Mouse (Mus musculus) ES-Bruce4 (cell line): ENCODE data around the gene Itgb2. TPM values are rescaled to one million over a fixed set of nuclear protein-coding genes. Genes with fewer than 3 reads are reported as not detected.

Source experiments
- H3K27ac ChIP-seq: 2 replicates; pipeline ENCODE4 v1.5.1; 2012; ENCODE audit warnings: low read length, inconsistent platforms; ENCODE audit not compliant: insufficient read depth
- H3K27me3 ChIP-seq: 2 replicates; pipeline ENCODE4 v1.6.1; 2012; ENCODE audit warnings: mild to moderate bottlenecking, low read length, inconsistent platforms; ENCODE audit not compliant: control insufficient read depth, poor library complexity, insufficient read depth, severe bottlenecking
- H3K36me3 ChIP-seq: 2 replicates; pipeline ENCODE4 v1.6.1; 2012; ENCODE audit warnings: inconsistent platforms, mild to moderate bottlenecking, low read length, moderate library complexity; ENCODE audit not compliant: control insufficient read depth, poor library complexity, insufficient read depth, severe bottlenecking
- H3K4me1 ChIP-seq: one replicate; pipeline ENCODE4 v1.8.1; 2011; ENCODE audit warnings: low read length; ENCODE audit not compliant: control insufficient read depth, insufficient read depth
- H3K4me3 ChIP-seq: 2 replicates; pipeline ENCODE4 v1.5.1; 2011; ENCODE audit warnings: low read depth, mild to moderate bottlenecking, low read length
- H3K9ac ChIP-seq: 2 replicates; pipeline ENCODE4 v1.6.1; 2012; ENCODE audit warnings: low read depth, mild to moderate bottlenecking, inconsistent platforms; ENCODE audit not compliant: poor library complexity, severe bottlenecking
- H3K9me3 ChIP-seq: replicated peaks from 2 replicates; pipeline ENCODE4 v1.6.1; 2012; ENCODE audit warnings: mild to moderate bottlenecking, low read length, inconsistent platforms; ENCODE audit not compliant: control insufficient read depth, poor library complexity, insufficient read depth, severe bottlenecking
- CTCF ChIP-seq: IDR thresholded peaks from one replicate; pipeline ENCODE4 v1.8.1; 2011; ENCODE audit warnings: low read depth, low read length
- EP300 ChIP-seq: IDR thresholded peaks from 2 replicates; pipeline ENCODE4 v1.6.1; 2011; ENCODE audit warnings: low read depth, low read length; ENCODE audit not compliant: insufficient read depth
- POLR2A ChIP-seq: IDR thresholded peaks from one replicate; pipeline ENCODE4 v1.8.1; 2011; ENCODE audit warnings: low read length; ENCODE audit not compliant: insufficient read depth
- polyA plus RNA-seq: library from polyadenylated mRNA; stranded (reverse); fragments of >200 nt; gene quantifications from 2 replicates; pipeline ENCODE4 v1.2.4, GENCODE M21; 2011; ENCODE audit warnings: low read depth; ENCODE audit not compliant: missing spikeins, insufficient read depth, insufficient read length

Itgb2 gene
- 0.61 and 0.82 TPM in 2 replicates for polyA plus RNA-seq

DNA sequence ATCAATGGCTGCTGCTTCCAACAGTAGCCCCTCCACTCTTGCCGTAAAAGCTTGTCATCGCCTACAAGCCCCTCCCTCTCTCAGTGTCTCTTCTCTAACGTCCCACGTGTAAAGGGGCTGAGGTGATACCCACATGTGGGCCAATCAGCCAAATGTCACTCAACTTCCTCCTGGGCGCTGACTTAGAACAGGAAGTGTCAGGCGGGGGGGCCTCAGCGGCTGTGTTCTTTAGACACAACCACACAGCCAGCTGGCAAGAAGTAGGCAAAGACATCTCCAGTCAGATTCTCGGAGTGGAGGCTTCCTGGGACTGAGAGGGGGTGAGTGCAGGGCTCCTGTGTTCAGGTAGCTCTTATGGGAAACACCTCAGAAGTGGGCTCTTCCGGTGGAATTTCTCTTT is at the start of gene Itgb2:
Itgb2 (plus strand) TSS at position 113 of the 400 bp plus-strand sequence.
- H3K9me3 ChIP-seq, result no peaks in the 10 kb centered on the region
- no peaks in the 10 kb centered on the region for H3K27me3 ChIP-seq
- H3K4me3 ChIP-seq, result no peak within 1 kb of the TSS
- H3K4me1 ChIP-seq, result no peaks in the 10 kb centered on the region
- no peaks in the 10 kb centered on the region for H3K36me3 ChIP-seq
- TF ChIP-seq EP300, result no peak
- H3K9ac ChIP-seq, result no peak within 1 kb of the TSS
- H3K27ac ChIP-seq, result no peak within 1 kb of the TSS

DNA sequence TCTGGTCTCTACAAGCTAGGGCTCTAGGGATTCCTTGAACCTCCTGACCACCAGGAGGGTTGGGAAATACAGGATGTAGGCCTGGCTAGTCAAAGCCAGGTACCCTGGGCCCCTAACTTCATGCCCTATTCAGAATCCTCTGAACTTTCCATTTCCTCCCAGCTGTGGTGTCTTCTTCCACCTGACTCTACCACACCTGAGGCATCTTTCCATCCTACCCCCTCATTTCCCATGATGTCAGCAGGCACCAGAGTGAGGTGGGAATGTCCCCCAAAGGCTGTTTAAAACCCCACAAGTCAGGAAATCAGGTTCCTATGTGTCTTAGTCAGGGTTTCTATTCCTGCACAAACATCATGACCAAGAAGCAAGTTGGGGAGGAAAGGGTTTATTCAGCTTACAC is 48.2 kb upstream of the Itgb2 start:
- H3K36me3 ChIP-seq, result no peaks in the 10 kb centered on the region
- no peak overlapping the region for H3K9ac ChIP-seq
- no peaks in the 10 kb centered on the region for H3K4me1 ChIP-seq
- H3K4me3 ChIP-seq, result no peak overlapping the region
- H3K27ac ChIP-seq, result no peak overlapping the region
- no peaks in the 10 kb centered on the region for H3K27me3 ChIP-seq
- TF ChIP-seq CTCF (no peak), POLR2A (no peak), EP300 (no peak)
- H3K9me3 ChIP-seq, result no peaks in the 10 kb centered on the region

DNA sequence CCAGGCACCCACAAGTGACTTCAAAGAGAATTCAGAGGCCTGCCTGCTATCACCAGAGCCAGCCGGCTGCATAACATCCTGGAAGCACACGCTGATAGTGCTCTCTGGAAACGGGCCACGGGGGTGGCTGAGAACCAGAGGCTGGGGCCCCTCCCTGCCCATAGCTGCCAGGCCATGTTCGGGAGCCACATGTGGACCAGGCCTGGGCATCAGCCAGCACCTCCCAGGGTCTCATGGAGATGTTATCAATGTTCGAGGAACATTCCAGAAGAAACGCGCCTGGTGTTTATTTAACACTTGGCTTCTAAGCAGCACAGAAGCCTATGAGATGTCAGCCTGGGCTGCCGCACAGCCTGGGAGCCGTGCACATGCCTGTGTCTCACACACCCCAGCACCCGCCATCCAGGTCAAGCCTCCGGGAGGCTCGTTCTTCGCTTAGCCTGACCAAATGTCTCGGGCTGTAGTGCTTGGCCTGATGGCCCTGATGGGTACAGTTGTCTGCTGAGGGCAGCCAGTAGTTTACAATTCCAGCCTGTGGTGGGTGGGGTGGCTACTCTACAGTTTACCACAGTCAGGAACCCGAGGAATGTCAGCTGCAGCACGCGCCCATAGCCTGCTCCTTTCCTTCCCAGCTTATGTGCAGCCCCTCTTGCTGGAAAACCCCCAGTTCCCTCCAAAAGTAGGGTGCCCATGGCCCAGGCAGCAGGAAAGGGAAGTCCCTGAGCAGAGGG is 45.7 kb upstream of the Itgb2 start:
- no peak overlapping the region for H3K4me3 ChIP-seq
- H3K9ac ChIP-seq, result no peak overlapping the region
- TF ChIP-seq POLR2A, result no peak
- TF ChIP-seq EP300, result no peak
- TF ChIP-seq CTCF, result no peak
- no peak overlapping the region for H3K27ac ChIP-seq
- no peaks in the 10 kb centered on the region for H3K9me3 ChIP-seq
- peaks cover 8% of the 10 kb centered on the region for H3K36me3 ChIP-seq
- H3K4me1 ChIP-seq, result no peaks in the 10 kb centered on the region
- no peaks in the 10 kb centered on the region for H3K27me3 ChIP-seq

DNA sequence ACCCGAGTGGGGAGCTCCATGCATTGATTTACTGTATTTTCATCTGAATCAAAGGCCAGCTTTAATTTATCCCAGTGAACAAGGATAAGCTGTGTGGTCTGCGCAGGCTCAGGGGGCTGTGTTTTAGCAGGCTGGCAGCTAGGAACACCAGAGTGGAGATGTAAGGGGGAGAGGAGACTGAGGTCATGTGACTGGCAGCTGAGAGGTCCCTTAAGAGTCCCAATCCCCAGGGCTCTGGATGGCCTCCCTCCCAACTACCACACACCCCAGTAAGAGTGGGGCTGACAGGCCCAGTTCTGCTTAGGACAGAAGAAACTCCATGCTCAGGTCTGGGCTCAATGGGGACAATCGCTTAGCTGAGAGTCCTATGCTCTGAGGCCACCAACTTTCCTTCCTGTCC is 44.3 kb upstream of the Itgb2 start:
- H3K27me3 ChIP-seq, result no peaks in the 10 kb centered on the region
- no peak overlapping the region for H3K4me3 ChIP-seq
- TF ChIP-seq EP300, result no peak
- TF ChIP-seq CTCF, result no peak
- TF ChIP-seq POLR2A, result no peak
- no peaks in the 10 kb centered on the region for H3K4me1 ChIP-seq
- H3K9ac ChIP-seq, result no peak overlapping the region
- H3K36me3 ChIP-seq, result peaks cover 8% of the 10 kb centered on the region
- no peaks in the 10 kb centered on the region for H3K9me3 ChIP-seq
- H3K27ac ChIP-seq, result no peak overlapping the region

DNA sequence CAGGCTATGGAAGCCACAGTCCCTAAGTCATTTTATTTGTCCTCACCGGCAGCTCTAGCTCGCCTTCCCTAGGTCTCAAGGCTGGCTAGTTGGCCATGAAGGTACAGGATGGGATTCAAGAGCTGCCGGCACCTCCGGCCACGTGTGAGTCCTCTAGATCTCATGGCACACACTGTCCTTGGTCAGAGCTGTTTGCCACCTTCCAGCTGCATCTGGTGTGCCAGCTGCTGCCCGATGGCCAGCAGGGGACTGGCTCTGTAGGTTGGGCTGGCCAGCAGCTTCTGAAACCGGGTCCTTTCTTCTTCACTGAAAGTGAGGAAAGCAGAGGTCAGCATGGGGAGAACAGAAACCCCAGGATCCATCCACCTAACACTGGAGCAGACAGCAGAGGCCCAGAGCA is 41.9 kb upstream of the Itgb2 start:
- Histone ChIP-seq H3K4me3 (no peak overlapping the region), H3K9me3 (no peaks in the 10 kb centered on the region), H3K36me3 (peaks cover 8% of the 10 kb centered on the region), H3K27me3 (no peaks in the 10 kb centered on the region), H3K4me1 (no peaks in the 10 kb centered on the region), H3K9ac (no peak overlapping the region), H3K27ac (no peak overlapping the region)
- TF ChIP-seq POLR2A, result no peak
- no peak for TF ChIP-seq EP300
- no peak for TF ChIP-seq CTCF

DNA sequence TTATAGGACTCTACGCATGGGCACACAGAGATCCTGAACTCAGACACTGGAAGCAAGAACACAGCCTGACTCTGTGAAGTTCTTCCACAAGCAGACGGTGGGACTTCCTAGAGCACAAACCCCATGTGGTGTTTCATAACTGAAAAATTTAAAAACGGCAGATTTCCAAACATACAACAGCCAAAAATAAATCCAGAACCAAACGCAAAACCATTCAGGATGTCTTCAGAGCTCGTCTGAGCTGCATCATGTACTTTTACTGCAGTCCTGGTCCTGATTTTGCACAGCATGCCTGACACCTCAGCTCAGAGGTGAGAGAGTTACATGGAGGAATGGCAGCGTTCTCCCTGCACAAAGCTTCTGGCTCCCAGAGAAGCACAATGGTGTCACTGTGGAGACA is 38.5 kb upstream of the Itgb2 start:
- Histone ChIP-seq H3K9ac (no peak overlapping the region), H3K27ac (no peak overlapping the region), H3K4me1 (no peaks in the 10 kb centered on the region), H3K27me3 (no peaks in the 10 kb centered on the region), H3K9me3 (no peaks in the 10 kb centered on the region), H3K36me3 (peaks cover 8% of the 10 kb centered on the region), H3K4me3 (no peak overlapping the region)
- TF ChIP-seq EP300 (no peak), CTCF (no peak), POLR2A (no peak)
